Mouse (Mus musculus) cortical plate, adult 2 months (tissue): ENCODE data around the gene Pigk.

ENCODE experiments used
- CTCF ChIP-seq: fragments of 200-500 bp; IDR thresholded peaks from 2 replicates; pipeline ENCODE4 v1.5.1; 2011; ENCODE audit warnings: mild to moderate bottlenecking, control low read depth, low read length; ENCODE audit not compliant: insufficient read depth; ENCODE audit errors: extremely low read depth
- POLR2A ChIP-seq: fragments of 200-500 bp; IDR thresholded peaks from 2 replicates; pipeline ENCODE4 v1.6.1; 2011; ENCODE audit warnings: mild to moderate bottlenecking, low read length, control low read depth; ENCODE audit not compliant: insufficient read depth; ENCODE audit errors: extremely low read depth

DNA sequence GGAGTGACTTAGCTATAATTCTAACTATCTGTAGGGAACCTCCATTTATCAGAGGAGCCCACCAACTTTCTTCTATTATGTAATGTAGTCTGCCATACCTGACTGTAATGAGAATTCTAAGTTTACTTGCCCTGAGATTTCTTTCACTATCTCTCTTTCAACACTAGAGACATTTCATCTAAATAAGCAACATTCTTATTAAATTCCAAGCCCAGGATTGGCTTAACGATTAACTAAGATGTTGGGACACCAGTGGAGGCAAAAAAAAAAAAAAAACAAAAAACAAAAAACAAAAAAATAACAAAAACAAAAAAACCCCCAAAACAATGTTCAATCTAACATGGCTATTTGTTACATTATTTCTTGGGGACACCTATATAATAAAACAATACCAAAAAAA lies 39.0 kb downstream of the Pigk start:
- TF ChIP-seq CTCF = no peak
- no peak for TF ChIP-seq POLR2A
